Comparison of ENCODE assay signal across 14 mouse cellular contexts in genomic region chr9:121185796-121186195, GRCm38 (mm10).
DNase-seq lines count a peak whose midpoint lies in the region; ATAC-seq and TF ChIP-seq lines count a peak whose summit lies in the region.
"Had no signal": no experiment of that assay in that cellular context is flagged by ENCODE, and none has a peak within 500 bp of the region (broad histone marks: within the 10 kb centered on the region; RNA-seq: fewer than 3 reads in every experiment).

No protein-coding gene starts in this region.

- H3K4me3 ChIP-seq in lung, embryonic 14.5 days (ENCODE audit: low read depth, low read length) = no peak overlapping the region
- H3K4me3 ChIP-seq in limb, embryonic 14.5 days (replicated peaks; ENCODE audit: low read length) = no peak overlapping the region
- H3K4me3 ChIP-seq in layer of hippocampus, adult 2 months = no peak overlapping the region
- H3K4me3 ChIP-seq: embryonic facial prominence, embryonic 12.5 days; liver, embryonic 15.5 days; neural tube, embryonic 13.5 days had no signal

- DNase-seq in embryo, embryonic 10 days (ENCODE audit: low spot score) = peak; percentile 3
- no peak for DNase-seq in embryo, embryonic 10.5 days (ENCODE audit: low spot score)
- DNase-seq in lung, embryonic 14.5 days = peak; percentile 23
- DNase-seq in lung, postnatal 14 days = no peak
- DNase-seq in cerebellum, postnatal 36 days = peak; percentile 64 to 71
- peak; percentile 6 for DNase-seq in limb, embryonic 14.5 days (ENCODE audit: low spot score)
- DNase-seq in T-cell, adult 2 months (ENCODE audit: low spot score) = no peak
- DNase-seq in layer of hippocampus, adult 2 months (ENCODE audit: low spot score in 2 of 2) = no peak
- DNase-seq: adrenal gland, adult 8-10 months; midbrain, embryonic 14.5 days had no signal

- H3K27me3 ChIP-seq in lung, embryonic 14.5 days (ENCODE audit: insufficient read depth, low read length) = no peaks in the 10 kb centered on the region
- no peaks in the 10 kb centered on the region for H3K27me3 ChIP-seq in limb, embryonic 14.5 days (ENCODE audit: control insufficient read depth, insufficient read depth, low read length)
- H3K27me3 ChIP-seq: embryonic facial prominence, embryonic 12.5 days; liver, embryonic 15.5 days; neural tube, embryonic 13.5 days had no signal

- TF ChIP-seq CTCF in lung, embryonic 14.5 days (IDR thresholded peaks at IDR 0.05; ENCODE audit: low read depth) = no peak
- no peak for TF ChIP-seq CTCF in layer of hippocampus, adult 2 months (conservative IDR thresholded peaks at IDR 0.05)

- H3K36me3 ChIP-seq in lung, embryonic 14.5 days (ENCODE audit: insufficient read depth) = no peaks in the 10 kb centered on the region
- H3K36me3 ChIP-seq in limb, embryonic 14.5 days (ENCODE audit: control insufficient read depth, insufficient read depth, low read length) = no peaks in the 10 kb centered on the region; the same call in 1 of the 2 replicates
- H3K36me3 ChIP-seq: liver, embryonic 15.5 days had no signal

- no peak overlapping the region for H3K4me2 ChIP-seq in lung, embryonic 14.5 days
- H3K4me2 ChIP-seq in limb, embryonic 14.5 days (replicated peaks; ENCODE audit: low read depth, low read length, severe bottlenecking) = no peak overlapping the region
- H3K4me2 ChIP-seq: embryonic facial prominence, embryonic 12.5 days; liver, embryonic 15.5 days; neural tube, embryonic 13.5 days had no signal

- no peak for TF ChIP-seq POLR2A in limb, embryonic 14.5 days (IDR thresholded peaks at IDR 0.05; ENCODE audit: borderline replicate concordance, extremely low read depth, insufficient read depth, insufficient read length)

- WGBS in lung, embryonic 14.5 days = 47% methylated on average over 6 of the region's 6 CpGs
- WGBS in limb, embryonic 14.5 days = 38% methylated on average over 6 of the region's 6 CpGs

- H3K27ac ChIP-seq in lung, embryonic 14.5 days (ENCODE audit: low read depth) = no peak overlapping the region
- H3K27ac ChIP-seq in limb, embryonic 14.5 days (replicated peaks; ENCODE audit: low read depth, low read length) = no peak overlapping the region
- no peak overlapping the region for H3K27ac ChIP-seq in layer of hippocampus, adult 2 months
- H3K27ac ChIP-seq: embryonic facial prominence, embryonic 12.5 days; liver, embryonic 15.5 days; macrophage; neural tube, embryonic 13.5 days had no signal

- no peaks in the 10 kb centered on the region for H3K9me3 ChIP-seq in lung, embryonic 14.5 days (ENCODE audit: low read depth, low read length)
- no peaks in the 10 kb centered on the region for H3K9me3 ChIP-seq in limb, embryonic 14.5 days (ENCODE audit: control insufficient read depth, low read length)
- H3K9me3 ChIP-seq: embryonic facial prominence, embryonic 12.5 days; liver, embryonic 15.5 days; neural tube, embryonic 13.5 days had no signal

- ATAC-seq in lung, embryonic 14.5 days (ENCODE audit: insufficient read depth) = no peak
- no peak for ATAC-seq in limb, embryonic 14.5 days (ENCODE audit: low FRiP score, low read depth)

- no peak overlapping the region for H3K9ac ChIP-seq in lung, embryonic 14.5 days
- no peak overlapping the region for H3K9ac ChIP-seq in limb, embryonic 14.5 days (ENCODE audit: low read depth, low read length, severe bottlenecking)
- H3K9ac ChIP-seq: embryonic facial prominence, embryonic 12.5 days; liver, embryonic 15.5 days; neural tube, embryonic 13.5 days had no signal

- no peaks in the 10 kb centered on the region for H3K4me1 ChIP-seq in lung, embryonic 14.5 days (ENCODE audit: insufficient read depth)
- no peaks in the 10 kb centered on the region; the same call in 1 of the 2 replicates for H3K4me1 ChIP-seq in limb, embryonic 14.5 days (ENCODE audit: control insufficient read depth, insufficient read depth, low read length)
- H3K4me1 ChIP-seq: embryonic facial prominence, embryonic 12.5 days; liver, embryonic 15.5 days; neural tube, embryonic 13.5 days had no signal

Comparison
In these comparisons a context has a peak if more than half of its experiments do, and no peak if none do; other contexts are left out.
1. DNase-seq: peak in embryo, embryonic 10 days (single experiment), lung, embryonic 14.5 days (single experiment), cerebellum, postnatal 36 days (2 of 2) and limb, embryonic 14.5 days (single experiment); none in embryo, embryonic 10.5 days (single experiment), lung, postnatal 14 days (single experiment), T-cell, adult 2 months (single experiment) and layer of hippocampus, adult 2 months (0 of 2).